Mouse (Mus musculus): ENCODE measurements around the gene Opcml. TPM values are rescaled to one million over a fixed set of nuclear protein-coding genes. Genes with fewer than 3 reads are reported as not detected.

Gene Opcml
- polyA plus RNA-seq, 1 experiment: 0.03 TPM

GRCm38 (mm10) chr9:28327985-28328384 lies 537.4 kb downstream of the Opcml start:
- H3K4me1 ChIP-seq (ENCODE audit: control insufficient read depth): no peaks in the 10 kb centered on the region
- H3K9me3 ChIP-seq (ENCODE audit: control insufficient read depth, low read length): no peaks in the 10 kb centered on the region
- H3K27me3 ChIP-seq (ENCODE audit: control insufficient read depth): no peaks in the 10 kb centered on the region
- H3K36me3 ChIP-seq (ENCODE audit: control insufficient read depth): no peaks in the 10 kb centered on the region
- TF ChIP-seq TAL1 (IDR thresholded peaks at IDR 0.05; ENCODE audit: low read length): no peak
- TF ChIP-seq GATA1 (IDR thresholded peaks at IDR 0.05; ENCODE audit: low read length): no peak
- H3K4me3 ChIP-seq (replicated peaks): no peak overlapping the region

GRCm38 (mm10) chr9:28328434-28328833 lies 537.9 kb downstream of the Opcml start:
- H3K4me3 ChIP-seq (replicated peaks): no peak overlapping the region
- TF ChIP-seq GATA1 (IDR thresholded peaks at IDR 0.05; ENCODE audit: low read length): no peak
- TF ChIP-seq TAL1 (IDR thresholded peaks at IDR 0.05; ENCODE audit: low read length): no peak
- H3K9me3 ChIP-seq (ENCODE audit: control insufficient read depth, low read length): no peaks in the 10 kb centered on the region
- H3K4me1 ChIP-seq (ENCODE audit: control insufficient read depth): no peaks in the 10 kb centered on the region
- no peaks in the 10 kb centered on the region for H3K36me3 ChIP-seq (ENCODE audit: control insufficient read depth)
- H3K27me3 ChIP-seq (ENCODE audit: control insufficient read depth): no peaks in the 10 kb centered on the region

DNA sequence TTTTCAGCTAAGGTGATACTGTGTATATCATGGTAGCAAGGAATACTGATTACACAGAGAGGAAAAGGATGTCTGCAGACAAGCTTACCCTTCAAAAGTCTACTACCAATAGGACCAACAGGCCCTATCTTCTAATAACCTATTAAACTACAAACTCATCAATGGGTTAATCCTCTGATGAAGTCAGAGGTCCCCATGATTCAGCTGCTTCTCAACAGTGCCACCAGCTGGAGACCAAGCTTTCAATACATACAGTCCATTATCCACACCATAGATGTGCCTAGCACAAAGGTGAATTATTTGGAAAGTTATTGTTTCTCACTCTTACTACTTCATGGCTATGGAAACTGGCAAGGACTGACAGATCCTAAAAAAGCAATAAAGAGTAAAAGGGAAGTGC lies 538.9 kb downstream of the Opcml start:
- Histone ChIP-seq H3K36me3 (ENCODE audit: control insufficient read depth) (no peaks in the 10 kb centered on the region), H3K9me3 (ENCODE audit: control insufficient read depth, low read length) (no peaks in the 10 kb centered on the region), H3K4me1 (ENCODE audit: control insufficient read depth) (no peaks in the 10 kb centered on the region), H3K4me3 (replicated peaks) (no peak overlapping the region), H3K27me3 (ENCODE audit: control insufficient read depth) (no peaks in the 10 kb centered on the region)
- TF ChIP-seq GATA1 (IDR thresholded peaks at IDR 0.05; ENCODE audit: low read length) (no peak), TAL1 (IDR thresholded peaks at IDR 0.05; ENCODE audit: low read length) (no peak)

GRCm38 (mm10) chr9:28336511-28337208 lies 546.1 kb downstream of the Opcml start:
- Histone ChIP-seq H3K36me3 (ENCODE audit: control insufficient read depth) (no peaks in the 10 kb centered on the region), H3K9me3 (ENCODE audit: control insufficient read depth, low read length) (no peaks in the 10 kb centered on the region), H3K4me3 (replicated peaks) (no peak overlapping the region), H3K4me1 (ENCODE audit: control insufficient read depth) (no peaks in the 10 kb centered on the region), H3K27me3 (ENCODE audit: control insufficient read depth) (no peaks in the 10 kb centered on the region)
- no peak for TF ChIP-seq TAL1 (IDR thresholded peaks at IDR 0.05; ENCODE audit: low read length)
- no peak for TF ChIP-seq GATA1 (IDR thresholded peaks at IDR 0.05; ENCODE audit: low read length)

- H3K4me3 ChIP-seq (replicated peaks): no peak overlapping the region
- TF ChIP-seq GATA1 (IDR thresholded peaks at IDR 0.05; ENCODE audit: low read length) (no peak), TAL1 (IDR thresholded peaks at IDR 0.05; ENCODE audit: low read length) (no peak)
- H3K4me1 ChIP-seq (ENCODE audit: control insufficient read depth): no peaks in the 10 kb centered on the region
- no peaks in the 10 kb centered on the region for H3K9me3 ChIP-seq (ENCODE audit: control insufficient read depth, low read length)
- no peaks in the 10 kb centered on the region for H3K36me3 ChIP-seq (ENCODE audit: control insufficient read depth)
- no peaks in the 10 kb centered on the region for H3K27me3 ChIP-seq (ENCODE audit: control insufficient read depth)
Measured at GRCm38 (mm10) chr9:28337837-28338236, 547.3 kb downstream of the Opcml start.

- Histone ChIP-seq H3K36me3 (ENCODE audit: control insufficient read depth) (no peaks in the 10 kb centered on the region), H3K27me3 (ENCODE audit: control insufficient read depth) (no peaks in the 10 kb centered on the region), H3K4me1 (ENCODE audit: control insufficient read depth) (no peaks in the 10 kb centered on the region), H3K9me3 (ENCODE audit: control insufficient read depth, low read length) (no peaks in the 10 kb centered on the region), H3K4me3 (replicated peaks) (no peak overlapping the region)
- TF ChIP-seq GATA1 (IDR thresholded peaks at IDR 0.05; ENCODE audit: low read length) (no peak), TAL1 (IDR thresholded peaks at IDR 0.05; ENCODE audit: low read length) (no peak)
Measured at GRCm38 (mm10) chr9:28354978-28355377, 564.4 kb downstream of the Opcml start.

DNA sequence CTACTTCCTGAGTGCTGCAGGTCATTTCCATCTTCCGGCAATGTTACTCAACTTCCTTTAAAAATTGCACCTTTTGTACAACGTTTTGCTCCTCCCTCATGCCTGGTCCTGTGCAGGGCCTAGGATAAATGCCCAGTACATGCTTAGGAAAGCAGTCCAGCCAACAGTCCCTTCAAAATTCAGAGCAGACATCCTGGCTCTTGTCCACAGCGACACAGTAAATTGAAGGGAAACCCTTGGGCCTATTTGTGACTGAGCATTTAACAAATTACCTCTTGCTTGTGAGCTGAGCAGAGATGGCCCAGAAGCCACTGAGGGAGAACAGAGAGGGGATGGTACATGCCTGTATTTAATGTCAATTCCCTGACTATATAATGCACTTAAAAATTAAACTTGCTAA lies 567.4 kb downstream of the Opcml start:
- TF ChIP-seq TAL1 (IDR thresholded peaks at IDR 0.05; ENCODE audit: low read length) (no peak), GATA1 (IDR thresholded peaks at IDR 0.05; ENCODE audit: low read length) (no peak)
- H3K9me3 ChIP-seq (ENCODE audit: control insufficient read depth, low read length): no peaks in the 10 kb centered on the region
- no peaks in the 10 kb centered on the region for H3K27me3 ChIP-seq (ENCODE audit: control insufficient read depth)
- H3K4me1 ChIP-seq (ENCODE audit: control insufficient read depth): no peaks in the 10 kb centered on the region
- H3K36me3 ChIP-seq (ENCODE audit: control insufficient read depth): no peaks in the 10 kb centered on the region
- no peak overlapping the region for H3K4me3 ChIP-seq (replicated peaks)

DNA sequence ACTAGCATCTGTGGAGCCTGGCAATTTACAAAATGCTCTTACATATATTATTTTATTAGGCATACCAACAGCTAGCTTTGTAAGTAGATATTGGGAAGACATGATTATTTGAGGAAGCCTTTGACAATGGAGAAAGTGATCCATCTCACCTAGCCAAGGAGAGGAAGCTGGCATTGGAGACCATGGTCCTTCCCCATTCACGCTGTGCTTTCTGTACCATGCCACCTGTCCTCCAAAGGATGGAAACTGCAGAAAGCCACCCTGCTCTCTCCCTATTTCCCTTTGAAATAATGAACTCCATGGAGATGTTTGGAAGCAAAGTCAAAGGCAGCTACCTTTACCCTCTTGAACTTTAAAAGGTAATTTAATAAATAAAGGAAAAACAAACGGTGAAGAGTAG lies 570.1 kb downstream of the Opcml start:
- H3K4me1 ChIP-seq (ENCODE audit: control insufficient read depth): no peaks in the 10 kb centered on the region
- no peak for TF ChIP-seq TAL1 (IDR thresholded peaks at IDR 0.05; ENCODE audit: low read length)
- TF ChIP-seq GATA1 (IDR thresholded peaks at IDR 0.05; ENCODE audit: low read length): no peak
- H3K27me3 ChIP-seq (ENCODE audit: control insufficient read depth): no peaks in the 10 kb centered on the region
- no peaks in the 10 kb centered on the region for H3K9me3 ChIP-seq (ENCODE audit: control insufficient read depth, low read length)
- no peaks in the 10 kb centered on the region for H3K36me3 ChIP-seq (ENCODE audit: control insufficient read depth)
- H3K4me3 ChIP-seq (replicated peaks): no peak overlapping the region

DNA sequence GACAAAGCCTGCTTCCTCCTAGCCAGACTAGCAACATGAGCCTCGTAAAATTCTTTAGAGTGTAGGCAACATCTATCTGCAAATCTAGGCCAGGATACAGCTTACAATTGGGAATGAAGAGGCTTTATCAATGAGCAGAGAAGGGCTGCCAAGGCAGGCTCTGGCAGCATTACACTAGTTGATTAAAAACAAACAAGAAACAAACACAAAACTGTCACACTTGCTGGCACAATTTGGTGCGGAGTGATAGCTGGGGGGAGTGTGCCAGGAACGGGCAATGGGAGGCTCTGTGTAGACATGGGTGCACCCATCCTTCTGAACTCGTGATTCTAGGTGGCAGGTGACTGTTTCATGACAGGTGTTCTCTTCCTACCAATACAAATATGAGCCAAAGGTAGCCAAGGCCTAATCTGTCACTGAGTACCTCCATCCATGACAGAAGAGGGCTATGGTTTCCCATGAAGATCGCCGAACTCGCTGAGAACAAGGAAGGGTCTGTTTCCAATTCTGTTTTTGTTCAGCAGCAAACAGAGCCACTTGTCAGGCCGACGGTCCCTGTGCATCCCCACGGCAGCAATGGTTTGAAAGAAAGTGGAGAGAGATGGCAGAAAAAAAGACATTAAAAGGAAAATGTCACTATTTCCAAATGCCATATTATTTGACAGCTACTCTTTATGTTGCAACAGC lies 574.0 kb downstream of the Opcml start:
- TF ChIP-seq TAL1 (IDR thresholded peaks at IDR 0.05; ENCODE audit: low read length): no peak
- TF ChIP-seq GATA1 (IDR thresholded peaks at IDR 0.05; ENCODE audit: low read length): no peak
- H3K9me3 ChIP-seq (ENCODE audit: control insufficient read depth, low read length): no peaks in the 10 kb centered on the region
- H3K4me3 ChIP-seq (replicated peaks): no peak overlapping the region
- no peaks in the 10 kb centered on the region for H3K36me3 ChIP-seq (ENCODE audit: control insufficient read depth)
- no peaks in the 10 kb centered on the region for H3K4me1 ChIP-seq (ENCODE audit: control insufficient read depth)
- H3K27me3 ChIP-seq (ENCODE audit: control insufficient read depth): no peaks in the 10 kb centered on the region

Measured in erythroblast, embryonic 14.5 days (primary cell).